Mouse (Mus musculus): Measurements from ENCODE around the gene Ncbp3.

The Ncbp3 gene

DNA sequence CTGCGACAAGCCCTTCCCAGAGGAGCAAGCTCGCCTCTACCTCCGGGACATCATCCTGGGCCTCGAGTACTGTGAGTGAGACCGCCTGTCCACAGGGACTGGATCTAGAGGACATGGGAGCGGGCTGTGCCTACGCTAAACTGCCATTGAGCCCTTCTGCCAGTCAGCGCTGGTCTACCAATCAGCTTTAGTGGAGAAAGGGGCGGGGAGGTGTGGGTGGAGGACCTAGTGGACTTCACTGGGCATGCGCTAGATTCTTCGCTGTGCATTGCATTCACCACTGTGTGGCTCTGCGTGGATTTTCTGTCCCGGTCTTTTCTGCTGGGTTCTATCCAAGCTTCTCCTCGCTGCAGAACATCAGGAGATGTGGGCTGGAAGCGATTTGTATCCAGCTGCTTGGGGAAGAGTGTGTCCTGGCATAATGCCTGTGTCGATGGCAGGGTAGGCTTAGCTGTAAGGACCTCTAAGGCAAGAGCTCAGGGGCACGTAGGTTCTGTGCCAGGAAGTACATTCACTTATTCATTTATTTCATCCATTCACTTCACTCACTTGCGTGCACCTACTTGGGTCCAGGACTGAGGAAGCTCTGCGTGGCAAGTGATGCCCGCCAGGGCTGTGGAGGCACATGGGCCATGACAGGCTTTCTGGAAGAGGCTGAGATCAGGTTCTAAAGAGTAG lies 16.6 kb upstream of the Ncbp3 start:
- DNase-seq: peak; percentile 58 to 63

- DNase-seq: no peak
Observed at GRCm38 (mm10) chr11:73031536-73031935, 16.0 kb upstream of the Ncbp3 start.

DNA sequence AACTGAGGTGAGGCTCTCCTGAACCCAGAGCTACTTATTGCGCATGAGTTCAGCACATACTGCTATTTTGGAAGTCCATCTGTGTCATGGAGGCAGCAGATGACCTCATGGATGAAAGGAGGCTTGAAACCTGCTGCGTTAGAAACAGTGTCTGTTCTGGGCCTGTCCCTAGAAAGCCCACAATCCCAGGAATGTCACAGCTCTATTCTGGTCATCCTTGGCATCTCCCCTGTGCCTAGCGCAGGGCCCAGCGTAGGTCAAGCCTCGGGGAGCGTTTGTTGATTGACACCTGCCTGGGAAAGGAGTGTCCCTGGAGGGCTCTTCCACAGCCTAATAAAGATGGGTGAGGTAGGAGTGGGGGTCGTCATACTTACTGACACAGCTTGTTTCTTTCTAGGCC lies 11.5 kb upstream of the Ncbp3 start:
- DNase-seq: no peak

DNA sequence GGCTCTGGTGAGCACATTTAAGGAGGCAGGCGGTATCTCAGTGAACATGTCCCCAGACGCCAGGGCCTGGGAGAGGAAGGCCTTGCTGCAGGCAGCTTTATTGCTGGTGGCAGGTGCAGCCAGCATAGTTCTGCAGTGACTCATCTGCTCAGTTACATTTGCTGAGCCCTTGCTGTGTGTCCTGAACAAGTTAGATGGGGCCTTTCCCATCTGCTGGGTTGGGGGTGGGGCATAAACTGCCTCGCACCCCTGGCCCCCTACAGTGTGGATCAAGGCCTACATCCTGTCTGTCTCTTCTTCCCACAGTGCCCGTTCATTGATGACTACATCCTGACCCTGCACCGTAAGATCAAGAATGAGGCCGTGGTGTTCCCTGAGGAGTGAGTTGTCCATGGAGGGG lies 10.7 kb upstream of the Ncbp3 start:
- no peak for DNase-seq

GRCm38 (mm10) chr11:73037691-73038090 lies 9.9 kb upstream of the Ncbp3 start:
- no peak for DNase-seq

- DNase-seq: peak; percentile 68 to 69
Observed at GRCm38 (mm10) chr11:73039102-73039799, 8.3 kb upstream of the Ncbp3 start.

- no peak for DNase-seq
Observed at GRCm38 (mm10) chr11:73044229-73044755, 3.3 kb upstream of the Ncbp3 start.

GRCm38 (mm10) chr11:73044789-73045188 lies 2.8 kb upstream of the Ncbp3 start:
- no peak for DNase-seq

DNA sequence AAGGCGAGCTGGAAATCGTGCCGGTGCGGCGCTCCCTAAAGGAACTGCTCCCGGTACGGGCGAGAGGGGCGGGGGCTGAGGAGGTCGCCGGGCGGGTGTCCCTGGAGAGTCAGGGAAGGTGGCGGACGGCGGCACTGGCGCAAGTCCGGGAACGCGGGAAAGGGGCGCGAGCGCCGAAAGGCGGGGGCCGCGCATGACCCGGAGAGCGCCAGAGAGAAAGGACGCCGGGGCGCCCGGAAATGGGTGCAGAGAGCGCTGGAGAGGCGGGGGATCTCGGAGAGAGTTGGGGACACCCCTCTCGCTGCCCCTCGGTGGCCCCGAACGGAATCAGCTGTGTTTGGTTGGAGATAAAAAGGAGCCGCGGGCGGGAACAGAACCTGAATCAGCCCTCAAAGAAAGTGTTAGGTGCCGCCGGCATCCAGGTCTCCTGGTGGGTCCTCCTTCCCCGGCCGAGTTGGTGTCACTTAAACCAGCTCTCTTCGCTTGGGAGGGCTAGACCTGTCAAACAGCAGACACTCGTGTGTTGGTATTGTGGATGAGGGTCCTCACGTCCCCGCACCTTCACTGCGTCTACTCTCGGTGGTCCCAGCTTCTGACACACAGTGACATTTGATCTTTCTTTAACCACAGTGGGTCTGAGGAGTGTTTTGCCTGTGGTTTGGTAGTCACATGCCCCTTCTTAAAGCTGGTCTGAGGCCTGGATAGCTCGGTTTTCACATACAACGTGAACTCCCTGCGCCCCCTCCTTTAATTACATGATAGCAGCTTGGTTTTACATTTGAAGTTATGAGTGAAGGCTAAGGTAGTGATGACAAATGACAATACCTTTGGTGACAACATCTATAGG lies 670 bp downstream of the Ncbp3 start:
- DNase-seq: peak; percentile 77 to 79

GRCm38 (mm10) chr11:73049335-73049734 lies 1.8 kb downstream of the Ncbp3 start:
- peak; percentile 49 to 56 for DNase-seq

DNA sequence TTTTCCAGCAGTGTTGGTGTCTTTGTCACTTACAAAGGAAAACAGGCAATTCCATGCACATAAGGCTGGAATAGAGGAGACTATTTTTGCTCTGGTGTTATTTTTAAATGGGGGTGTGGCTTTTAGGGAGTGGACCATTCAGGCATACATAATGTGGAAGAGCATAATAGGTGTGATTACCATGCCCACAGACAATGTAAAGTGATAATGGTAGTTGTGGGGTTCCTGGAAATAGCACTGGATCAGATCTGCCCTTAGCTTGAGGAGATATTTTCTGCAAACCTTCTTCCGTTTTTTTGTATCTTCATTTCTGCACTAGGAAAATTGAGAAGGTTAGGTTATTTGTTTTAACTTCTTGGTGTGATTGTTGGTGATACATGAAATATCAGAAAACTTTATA lies 5.2 kb downstream of the Ncbp3 start:
- no peak for DNase-seq

DNA sequence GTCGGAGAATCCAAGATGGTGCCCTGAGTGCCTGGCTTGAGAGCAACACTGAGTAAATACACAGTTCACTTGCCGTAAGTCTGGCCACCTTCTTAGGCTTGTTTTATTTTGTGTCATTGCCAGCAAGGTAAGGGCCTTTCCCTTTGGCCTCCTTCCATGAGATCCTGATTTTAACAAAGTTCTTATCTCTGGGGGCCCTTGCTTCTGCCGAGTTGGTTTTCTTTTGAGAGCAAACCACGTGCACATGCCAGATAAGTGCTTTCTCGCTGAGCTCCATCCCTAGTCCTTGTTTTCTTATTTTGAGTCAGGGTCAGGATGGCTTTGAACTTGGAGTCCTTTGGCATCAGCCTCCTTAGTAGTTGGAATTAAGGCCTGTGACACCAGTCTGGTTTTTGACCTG lies 10.1 kb downstream of the Ncbp3 start:
- no peak for DNase-seq

- DNase-seq: no peak
Observed at GRCm38 (mm10) chr11:73059630-73060029, 12.0 kb downstream of the Ncbp3 start.

- no peak for DNase-seq
Observed at GRCm38 (mm10) chr11:73061413-73061812, 13.8 kb downstream of the Ncbp3 start.

- DNase-seq: peak; percentile 37 to 48
Observed at GRCm38 (mm10) chr11:73071839-73072238, 24.3 kb downstream of the Ncbp3 start.

- no peak for DNase-seq
Observed at GRCm38 (mm10) chr11:73076295-73076694, 28.7 kb downstream of the Ncbp3 start.

- no peak for DNase-seq
Observed at GRCm38 (mm10) chr11:73076733-73077132, 29.1 kb downstream of the Ncbp3 start.

DNA sequence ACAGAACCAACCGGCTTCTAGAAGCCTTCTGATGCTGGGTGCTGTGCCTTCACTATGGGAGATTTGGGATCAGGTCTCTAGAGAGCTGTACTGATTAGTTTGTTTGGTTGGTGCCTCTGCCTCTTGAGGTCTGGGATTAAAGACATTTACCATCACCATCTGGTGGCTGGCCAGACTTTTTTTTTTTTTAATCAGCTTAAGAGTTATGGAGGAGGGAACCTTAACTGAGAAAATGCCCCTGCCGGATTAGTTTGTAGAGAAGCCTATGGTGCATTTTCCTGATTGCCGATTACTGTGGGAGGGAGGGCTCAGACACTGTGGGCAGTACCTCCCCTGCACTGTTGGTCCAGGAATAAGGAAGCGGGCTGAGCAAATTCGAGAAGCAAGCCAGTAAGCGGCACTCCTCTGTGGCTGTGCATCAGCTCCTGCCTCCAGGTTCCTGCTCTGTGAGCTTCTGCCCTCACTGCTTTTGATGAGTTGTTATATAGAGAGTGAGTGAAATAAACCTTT lies 29.7 kb downstream of the Ncbp3 start:
- no peak for DNase-seq

- DNase-seq: no peak
Observed at GRCm38 (mm10) chr11:73078615-73079014, 31.0 kb downstream of the Ncbp3 start.

DNA sequence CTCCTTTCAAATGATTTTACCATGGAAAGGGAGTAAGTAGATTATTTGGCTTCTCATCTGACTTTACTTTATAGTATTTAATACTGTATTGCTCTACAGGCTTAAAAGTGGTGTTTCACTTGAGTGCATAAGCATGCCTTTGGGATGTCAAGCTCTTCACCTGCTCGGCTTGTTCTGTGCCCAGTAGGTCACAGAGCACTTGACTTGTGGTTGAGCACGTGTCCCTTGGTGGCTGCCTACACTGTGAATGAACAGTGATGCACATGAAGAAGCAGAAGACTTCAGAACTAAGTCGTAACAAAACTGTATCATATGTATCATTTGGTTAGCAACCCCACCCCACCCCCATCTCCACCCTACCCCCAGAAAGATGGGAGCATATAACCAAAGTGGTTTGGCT lies 32.7 kb downstream of the Ncbp3 start:
- DNase-seq: no peak

GRCm38 (mm10) chr11:73084303-73084702 lies 36.7 kb downstream of the Ncbp3 start:
- peak; percentile 29 to 38 for DNase-seq

DNA sequence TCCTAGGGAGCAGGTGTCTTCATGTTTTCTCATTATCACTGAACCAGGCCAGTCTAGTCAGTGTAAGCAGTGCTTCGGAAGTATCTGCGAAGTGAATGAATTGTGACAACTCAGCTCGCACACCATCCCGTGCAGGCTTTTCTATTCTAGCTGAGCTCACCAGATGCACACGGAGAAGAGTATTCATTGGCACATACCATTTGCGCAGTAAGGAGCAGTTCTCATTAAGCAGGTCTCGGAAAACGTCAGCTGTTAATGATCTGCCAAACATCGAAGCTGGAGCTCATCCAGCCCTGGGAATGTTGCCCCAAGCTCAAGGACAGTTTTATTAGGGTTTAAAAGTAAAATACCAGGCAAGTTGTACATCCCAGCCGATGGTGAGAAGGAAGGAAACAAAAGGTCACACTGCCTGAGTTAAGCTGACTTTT lies 37.2 kb downstream of the Ncbp3 start:
- DNase-seq: no peak

DNA sequence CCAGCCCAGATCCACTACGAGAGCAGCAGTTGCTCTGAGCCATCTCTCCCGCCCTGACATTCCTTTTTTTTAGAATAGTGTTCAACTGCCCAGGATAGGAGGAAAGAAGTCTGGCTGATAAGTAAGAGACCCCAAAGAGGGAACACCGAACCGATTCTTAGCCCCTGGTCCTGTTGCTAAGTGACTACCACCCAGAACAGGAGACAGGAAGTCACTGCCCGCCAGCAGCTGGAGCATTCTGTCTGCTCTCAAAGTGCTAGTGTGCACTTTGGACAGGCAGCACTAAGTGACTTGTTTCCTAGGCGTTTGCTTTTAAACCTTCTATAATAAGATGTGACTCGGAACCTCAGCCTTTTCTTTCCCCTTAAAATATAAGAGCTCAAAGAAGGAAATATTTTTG lies 37.8 kb downstream of the Ncbp3 start:
- no peak for DNase-seq
